Mouse (Mus musculus) MEL (cell line): ENCODE data around the gene Ckap2l.

Source experiments
- CTCF ChIP-seq, 3 experiments: IDR thresholded peaks in 2 of 3; conservative IDR thresholded peaks in 1 of 3; 2 replicates each; pipeline ENCODE4 v1.5.1; 2011 to 2012; ENCODE audit warnings: low read length in 3 of 3, low read depth in 2 of 3, mild to moderate bottlenecking in 2 of 3, improper control_type of control experiment in 1 of 3, inconsistent platforms in 1 of 3, mixed read lengths in 1 of 3, moderate library complexity in 1 of 3; ENCODE audit not compliant: control insufficient read depth in 1 of 3, insufficient read depth in 1 of 3, poor library complexity in 1 of 3, severe bottlenecking in 1 of 3
- ELF1 ChIP-seq: IDR thresholded peaks from 2 replicates; pipeline ENCODE4 v1.6.1; 2014; ENCODE audit warnings: low read depth, mild to moderate bottlenecking, inconsistent platforms, low read length, improper control_type of control experiment, moderate library complexity
- GATA1 ChIP-seq: IDR thresholded peaks from 2 replicates; pipeline ENCODE4 v1.6.1; 2011; ENCODE audit warnings: low read depth, low read length, improper control_type of control experiment
- MAZ ChIP-seq: IDR thresholded peaks from 2 replicates; pipeline ENCODE4 v1.6.1; 2012; ENCODE audit warnings: low read depth, mild to moderate bottlenecking, inconsistent platforms, low read length, improper control_type of control experiment
- TCF12 ChIP-seq: IDR thresholded peaks from 2 replicates; pipeline ENCODE4 v1.6.1; 2014; ENCODE audit warnings: low read depth, mild to moderate bottlenecking, inconsistent platforms, low read length, improper control_type of control experiment, moderate library complexity

GRCm38 (mm10) chr2:129260646-129261045, 36.4 kb downstream of the Ckap2l start:
- TF ChIP-seq MAZ: no peak
- TF ChIP-seq ELF1: no peak
- TF ChIP-seq CTCF (IDR thresholded peaks at IDR 0.05 in 2 of 3, conservative IDR thresholded peaks at IDR 0.05 in 1 of 3; ENCODE audit: control insufficient read depth in 1 of 3, insufficient read depth in 1 of 3, low read depth in 2 of 3, low read length in 3 of 3, poor library complexity in 1 of 3, severe bottlenecking in 1 of 3): no peak
- no peak for TF ChIP-seq TCF12
- no peak for TF ChIP-seq GATA1
